21 mouse cellular contexts compared by ENCODE assay signal in genomic region chr1:74130883-74131659, GRCm38 (mm10). TPM values are rescaled to one million over a fixed set of nuclear protein-coding genes. Genes with fewer than 3 reads are reported as not detected.
"Had no signal": no experiment of that assay in that cellular context is flagged by ENCODE, and none has a peak within 500 bp of the region (broad histone marks: within the 10 kb centered on the region; RNA-seq: fewer than 3 reads in every experiment).

No protein-coding gene starts in this region.

- H3K9ac ChIP-seq: limb, embryonic 13.5 days; lung, embryonic 14.5 days; midbrain, embryonic 13.5 days; neural tube, embryonic 12.5 days had no signal

- ATAC-seq: midbrain, embryonic 13.5 days had no signal

- H3K27me3 ChIP-seq: neural tube, embryonic 12.5 days had no signal

- H3K4me2 ChIP-seq: limb, embryonic 13.5 days; lung, embryonic 14.5 days; midbrain, embryonic 13.5 days; neural tube, embryonic 12.5 days had no signal

- H3K4me1 ChIP-seq: limb, embryonic 13.5 days; midbrain, embryonic 13.5 days; neural tube, embryonic 12.5 days had no signal

- DNase-seq: kidney, adult 11 months; kidney, postnatal 10 days; left cerebral cortex, postnatal 4 days; lung, postnatal 10 days; lung, postnatal 4 days; right cerebral cortex, adult 18-20 months; right cerebral cortex, postnatal 25 days; thymus, adult 18-20 months; thymus, postnatal 14 days had no signal

- H3K27ac ChIP-seq: limb, embryonic 13.5 days; midbrain, embryonic 13.5 days; neural tube, embryonic 12.5 days had no signal

- H3K4me3 ChIP-seq: limb, embryonic 13.5 days; midbrain, embryonic 13.5 days; neural tube, embryonic 12.5 days had no signal

- H3K36me3 ChIP-seq: limb, embryonic 13.5 days; midbrain, embryonic 13.5 days; neural tube, embryonic 12.5 days had no signal

- H3K9me3 ChIP-seq: limb, embryonic 13.5 days; midbrain, embryonic 13.5 days; neural tube, embryonic 12.5 days had no signal

RNA-seq across cellular contexts. Expression of gene Rufy4, which starts 5.7 kb away (rescaled TPM):
- total RNA-seq: left cerebral cortex, adult 18-20 months had no signal
- polyA plus RNA-seq: kidney, embryonic 14.5 days; liver, embryonic 16.5 days; small intestine, adult 2 months had no signal

RNA-seq across cellular contexts. Expression of gene Cxcr2, which starts 22.7 kb away (rescaled TPM):
- total RNA-seq: layer of hippocampus, adult 8-10 months; layer of hippocampus, postnatal 14 days; left cerebral cortex, adult 18-20 months; left cerebral cortex, postnatal 10 days; liver, adult 2 months had no signal
- polyA plus RNA-seq: kidney, embryonic 14.5 days had no signal
